ENCODE assay signal across 15 mouse cellular contexts in the genomic region with DNA sequence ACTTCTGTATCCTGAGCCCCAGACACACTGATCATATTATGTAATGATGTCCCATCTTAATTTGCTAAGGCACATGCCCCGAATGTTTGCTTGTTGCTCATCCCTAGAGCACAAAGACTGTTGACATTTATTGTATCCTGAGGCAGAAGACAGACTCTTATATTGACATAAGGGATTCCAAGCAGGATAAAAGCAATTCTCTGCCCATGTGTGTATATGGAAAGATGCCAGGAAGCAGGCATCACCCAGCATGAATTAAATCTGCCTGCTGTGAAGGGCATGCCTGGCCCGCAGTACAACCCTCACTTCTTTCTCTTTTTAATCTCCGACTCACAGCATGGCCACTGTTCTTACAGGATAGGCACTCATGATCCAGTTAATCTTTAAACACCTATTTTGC.
DNase-seq lines count a peak whose midpoint lies in the region; ATAC-seq and TF ChIP-seq lines count a peak whose summit lies in the region.
"Had no signal": no experiment of that assay in that cellular context is flagged by ENCODE, and none has a peak within 500 bp of the region (broad histone marks: within the 10 kb centered on the region; RNA-seq: fewer than 3 reads in every experiment).

No protein-coding gene starts in this region.

- DNase-seq in embryonic facial prominence, embryonic 14.5 days (ENCODE audit: low spot score), result peak; percentile 27
- no peak for DNase-seq in embryonic facial prominence, embryonic 10.5 days (ENCODE audit: low spot score)
- no peak for DNase-seq in midbrain, embryonic 10.5 days (ENCODE audit: low spot score)
- DNase-seq in cerebellum, adult 2 months, result peak; percentile 48 to 73
- DNase-seq in hindbrain, postnatal 0 days (ENCODE audit: low spot score), result peak; percentile 56
- DNase-seq in kidney, postnatal 36 days, result no peak
- DNase-seq: gastrocnemius, postnatal 36 days; kidney, adult 18-20 months; kidney, postnatal 14 days; lung, adult 2 months; right cerebral cortex, postnatal 25 days had no signal

- ATAC-seq in embryonic facial prominence, embryonic 14.5 days (ENCODE audit: low read depth), result no peak
- peak; percentile 58; the same call in 1 of the 2 replicates for ATAC-seq in midbrain, embryonic 13.5 days
- ATAC-seq in hindbrain, postnatal 0 days, result no peak
- no peak for ATAC-seq in activated CD4-positive, CD25-positive, alpha-beta regulatory T cell, adult 4 months

- H3K36me3 ChIP-seq in embryonic facial prominence, embryonic 14.5 days (ENCODE audit: control insufficient read depth, insufficient read depth, low read length), result no peaks in the 10 kb centered on the region
- no peaks in the 10 kb centered on the region for H3K36me3 ChIP-seq in embryonic facial prominence, embryonic 10.5 days (replicated peaks)
- H3K36me3 ChIP-seq in midbrain, embryonic 13.5 days, result no peaks in the 10 kb centered on the region
- H3K36me3 ChIP-seq in midbrain, embryonic 10.5 days, result no peaks in the 10 kb centered on the region
- H3K36me3 ChIP-seq in hindbrain, postnatal 0 days (ENCODE audit: insufficient read depth, low read length), result no peaks in the 10 kb centered on the region
- H3K36me3 ChIP-seq: embryonic facial prominence, embryonic 15.5 days; heart, embryonic 12.5 days had no signal

- no peak overlapping the region for H3K9ac ChIP-seq in embryonic facial prominence, embryonic 14.5 days (ENCODE audit: low read depth, low read length)
- no peak overlapping the region for H3K9ac ChIP-seq in midbrain, embryonic 13.5 days (replicated peaks)
- H3K9ac ChIP-seq in hindbrain, postnatal 0 days (replicated peaks; ENCODE audit: low read length), result no peak overlapping the region
- H3K9ac ChIP-seq: embryonic facial prominence, embryonic 15.5 days; heart, embryonic 12.5 days had no signal

- no peak overlapping the region for H3K4me2 ChIP-seq in embryonic facial prominence, embryonic 14.5 days (ENCODE audit: low read depth, low read length)
- no peak overlapping the region for H3K4me2 ChIP-seq in midbrain, embryonic 13.5 days (replicated peaks)
- no peak overlapping the region for H3K4me2 ChIP-seq in hindbrain, postnatal 0 days (ENCODE audit: low read depth, low read length)
- H3K4me2 ChIP-seq: embryonic facial prominence, embryonic 15.5 days; heart, embryonic 12.5 days had no signal

- no peak overlapping the region for H3K4me3 ChIP-seq in embryonic facial prominence, embryonic 14.5 days (ENCODE audit: low read depth, low read length)
- H3K4me3 ChIP-seq in embryonic facial prominence, embryonic 10.5 days, result no peak overlapping the region
- H3K4me3 ChIP-seq in midbrain, embryonic 13.5 days (replicated peaks), result no peak overlapping the region
- no peak overlapping the region for H3K4me3 ChIP-seq in midbrain, embryonic 10.5 days
- no peak overlapping the region for H3K4me3 ChIP-seq in cerebellum, adult 2 months (replicated peaks; ENCODE audit: insufficient read depth, low read depth, low read length)
- H3K4me3 ChIP-seq in hindbrain, postnatal 0 days (ENCODE audit: low read length), result no peak overlapping the region
- H3K4me3 ChIP-seq: embryonic facial prominence, embryonic 15.5 days; heart, embryonic 12.5 days had no signal

- no peak for TF ChIP-seq CTCF in cerebellum, adult 2 months (IDR thresholded peaks at IDR 0.05; ENCODE audit: borderline replicate concordance, insufficient read depth, low read depth, low read length)
- no peak for TF ChIP-seq CTCF in hindbrain, postnatal 0 days (IDR thresholded peaks at IDR 0.05; ENCODE audit: low read depth)

- 0 out of 2 replicates have a peak, but pooled peaks cover 4% of the 10 kb centered on the region for H3K4me1 ChIP-seq in embryonic facial prominence, embryonic 14.5 days (ENCODE audit: control insufficient read depth, insufficient read depth, low read length)
- peaks cover 9% of the 10 kb centered on the region; the same call in 1 of the 2 replicates for H3K4me1 ChIP-seq in embryonic facial prominence, embryonic 10.5 days
- peaks cover 7% of the 10 kb centered on the region; the same call in 1 of the 2 replicates for H3K4me1 ChIP-seq in midbrain, embryonic 13.5 days (replicated peaks)
- H3K4me1 ChIP-seq in midbrain, embryonic 10.5 days, result peaks cover 6% of the 10 kb centered on the region; the same call in 1 of the 2 replicates
- H3K4me1 ChIP-seq in cerebellum, adult 2 months (ENCODE audit: control insufficient read depth, insufficient read depth, low read length), result peaks cover 8% of the 10 kb centered on the region
- H3K4me1 ChIP-seq in hindbrain, postnatal 0 days (ENCODE audit: insufficient read depth, low read length), result peaks cover 6% of the 10 kb centered on the region; the same call in 1 of the 2 replicates
- H3K4me1 ChIP-seq: embryonic facial prominence, embryonic 15.5 days; heart, embryonic 12.5 days had no signal

- no peak for TF ChIP-seq POLR2A in cerebellum, adult 2 months (IDR thresholded peaks at IDR 0.05; ENCODE audit: borderline replicate concordance, insufficient read depth, low read length)

- WGBS in embryonic facial prominence, embryonic 14.5 days, result 37% methylated on average over 3 of the region's 3 CpGs
- WGBS in embryonic facial prominence, embryonic 10.5 days, result 70% methylated on average over 3 of the region's 3 CpGs
- WGBS in midbrain, embryonic 13.5 days, result 38% methylated on average over 3 of the region's 3 CpGs
- WGBS in midbrain, embryonic 10.5 days, result 44% methylated on average over 3 of the region's 3 CpGs
- 10% methylated on average over 3 of the region's 3 CpGs for WGBS in cerebellum, adult 2 months
- WGBS in hindbrain, postnatal 0 days, result 10% methylated on average over 3 of the region's 3 CpGs

- H3K27me3 ChIP-seq in embryonic facial prominence, embryonic 14.5 days (replicated peaks; ENCODE audit: control insufficient read depth, insufficient read depth, low read length), result no peaks in the 10 kb centered on the region
- no peaks in the 10 kb centered on the region for H3K27me3 ChIP-seq in embryonic facial prominence, embryonic 10.5 days (replicated peaks; ENCODE audit: low read depth, poor library complexity, severe bottlenecking)
- no peaks in the 10 kb centered on the region for H3K27me3 ChIP-seq in midbrain, embryonic 13.5 days
- H3K27me3 ChIP-seq in midbrain, embryonic 10.5 days (ENCODE audit: low read depth, poor library complexity, severe bottlenecking), result no peaks in the 10 kb centered on the region
- no peaks in the 10 kb centered on the region for H3K27me3 ChIP-seq in cerebellum, adult 2 months (ENCODE audit: control insufficient read depth, insufficient read depth, low read length)
- no peaks in the 10 kb centered on the region for H3K27me3 ChIP-seq in hindbrain, postnatal 0 days (ENCODE audit: insufficient read depth, low read length)
- H3K27me3 ChIP-seq: embryonic facial prominence, embryonic 15.5 days; heart, embryonic 12.5 days had no signal

- no peak overlapping the region for H3K27ac ChIP-seq in embryonic facial prominence, embryonic 14.5 days (replicated peaks; ENCODE audit: low read depth, low read length)
- no peak overlapping the region for H3K27ac ChIP-seq in embryonic facial prominence, embryonic 10.5 days (replicated peaks)
- H3K27ac ChIP-seq in midbrain, embryonic 13.5 days, result no peak overlapping the region
- H3K27ac ChIP-seq in midbrain, embryonic 10.5 days (replicated peaks), result no peak overlapping the region
- no peak overlapping the region for H3K27ac ChIP-seq in cerebellum, adult 2 months (ENCODE audit: insufficient read depth, low read length)
- no peak overlapping the region for H3K27ac ChIP-seq in hindbrain, postnatal 0 days
- H3K27ac ChIP-seq: embryonic facial prominence, embryonic 15.5 days had no signal

- no peaks in the 10 kb centered on the region for H3K9me3 ChIP-seq in embryonic facial prominence, embryonic 14.5 days (ENCODE audit: control insufficient read depth, low read length)
- H3K9me3 ChIP-seq in embryonic facial prominence, embryonic 10.5 days, result no peaks in the 10 kb centered on the region
- no peaks in the 10 kb centered on the region for H3K9me3 ChIP-seq in midbrain, embryonic 13.5 days
- no peaks in the 10 kb centered on the region for H3K9me3 ChIP-seq in midbrain, embryonic 10.5 days (replicated peaks)
- no peaks in the 10 kb centered on the region for H3K9me3 ChIP-seq in hindbrain, postnatal 0 days (ENCODE audit: low read length)
- H3K9me3 ChIP-seq: embryonic facial prominence, embryonic 15.5 days; heart, embryonic 12.5 days had no signal

Comparison
In these comparisons a context has a peak if more than half of its experiments do, and no peak if none do; other contexts are left out.
1. DNase-seq: peak in embryonic facial prominence, embryonic 14.5 days (single experiment), cerebellum, adult 2 months (2 of 2) and hindbrain, postnatal 0 days (single experiment); none in embryonic facial prominence, embryonic 10.5 days (single experiment), midbrain, embryonic 10.5 days (single experiment) and kidney, postnatal 36 days (0 of 2).